Mouse (Mus musculus): Measurements from ENCODE around the gene Ccnb1. TPM values are rescaled to one million over a fixed set of nuclear protein-coding genes. Genes with fewer than 3 reads are reported as not detected.
"Not testable (repeated sequence)": the region's sequence is repeated elsewhere in the genome, so short reads cannot be mapped to it uniquely, and the experiment has no call there.

The Ccnb1 gene
- polyA plus RNA-seq, 1 experiment from 2014 or later: 495 TPM

- Histone ChIP-seq H3K27me3 (ENCODE audit: poor library complexity, severe bottlenecking) (no peaks in the 10 kb centered on the region), H3K27ac (no peak overlapping the region), H3K4me3 (no peak overlapping the region), H3K4me1 (no peaks in the 10 kb centered on the region), H3K36me3 (replicated peaks) (peaks cover 28% of the 10 kb centered on the region), H3K9me3 (no peaks in the 10 kb centered on the region)
- DNase-seq (ENCODE audit: extremely low spot score, low spot score): no peak
- whole genome bisulfite sequencing: 89% methylated on average over 6 of the region's 6 CpGs
Observed at GRCm38 (mm10) chr13:100797171-100797570, 10.8 kb upstream of the Ccnb1 start.

DNA sequence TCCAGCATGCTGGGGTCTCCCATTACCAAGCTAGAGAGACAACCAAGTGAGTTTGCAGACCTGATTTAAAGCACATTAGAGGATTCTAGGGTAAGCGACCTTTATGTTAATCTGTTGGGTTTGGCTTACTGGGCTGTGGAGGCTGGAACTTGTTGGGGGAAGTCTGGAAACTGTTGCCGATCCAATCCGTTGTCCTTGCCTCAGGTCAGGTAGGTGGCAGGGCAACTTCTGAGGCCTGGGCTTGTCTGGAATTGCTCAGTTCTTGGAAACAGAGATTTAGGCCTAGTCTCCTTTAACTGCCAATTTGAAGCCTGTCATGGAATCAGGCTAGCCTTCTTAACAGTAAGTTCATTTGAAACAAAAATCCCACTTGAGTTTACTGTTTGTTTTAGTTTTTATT lies 2.7 kb upstream of the Ccnb1 start:
- WGBS: 83% methylated on average over 3 of the region's 3 CpGs
- Histone ChIP-seq H3K9me3 (no peaks in the 10 kb centered on the region), H3K27ac (no peak overlapping the region), H3K4me3 (no peak overlapping the region), H3K36me3 (replicated peaks) (peaks cover 14% of the 10 kb centered on the region), H3K4me1 (peaks cover 19% of the 10 kb centered on the region), H3K27me3 (ENCODE audit: poor library complexity, severe bottlenecking) (no peaks in the 10 kb centered on the region)
- DNase-seq (ENCODE audit: extremely low spot score, low spot score): no peak

GRCm38 (mm10) chr13:100788057-100788456 lies 1.7 kb upstream of the Ccnb1 start:
- peaks cover 25% of the 10 kb centered on the region for H3K36me3 ChIP-seq (replicated peaks)
- not testable (repeated sequence) for H3K9me3 ChIP-seq; H3K27ac ChIP-seq; H3K4me3 ChIP-seq; DNase-seq (ENCODE audit: extremely low spot score, low spot score); H3K27me3 ChIP-seq (ENCODE audit: poor library complexity, severe bottlenecking)
- peaks cover 29% of the 10 kb centered on the region for H3K4me1 ChIP-seq
- 95% methylated on average over 13 of the region's 14 CpGs for WGBS

GRCm38 (mm10) chr13:100787316-100788010 lies 1.1 kb upstream of the Ccnb1 start:
- Histone ChIP-seq H3K9me3 (no peaks in the 10 kb centered on the region), H3K27ac (no peak overlapping the region), H3K27me3 (ENCODE audit: poor library complexity, severe bottlenecking) (no peaks in the 10 kb centered on the region), H3K36me3 (replicated peaks) (peaks cover 31% of the 10 kb centered on the region), H3K4me1 (peaks cover 34% of the 10 kb centered on the region), H3K4me3 (no peak overlapping the region)
- DNase-seq (ENCODE audit: extremely low spot score, low spot score): no peak
- WGBS: 71% methylated on average over 6 of the region's 6 CpGs

- Histone ChIP-seq H3K27me3 (ENCODE audit: poor library complexity, severe bottlenecking) (no peaks in the 10 kb centered on the region), H3K4me3 (peak overlapping the region; percentile 97), H3K9me3 (no peaks in the 10 kb centered on the region), H3K4me1 (peaks cover 36% of the 10 kb centered on the region), H3K27ac (peak overlapping the region; percentile 99), H3K36me3 (replicated peaks) (peaks cover 46% of the 10 kb centered on the region)
- under 1% methylated on average over 30 of the region's 30 CpGs for WGBS
- no peak for DNase-seq (ENCODE audit: extremely low spot score, low spot score)
Observed at GRCm38 (mm10) chr13:100785806-100786413, 460 bp downstream of the Ccnb1 start.

DNA sequence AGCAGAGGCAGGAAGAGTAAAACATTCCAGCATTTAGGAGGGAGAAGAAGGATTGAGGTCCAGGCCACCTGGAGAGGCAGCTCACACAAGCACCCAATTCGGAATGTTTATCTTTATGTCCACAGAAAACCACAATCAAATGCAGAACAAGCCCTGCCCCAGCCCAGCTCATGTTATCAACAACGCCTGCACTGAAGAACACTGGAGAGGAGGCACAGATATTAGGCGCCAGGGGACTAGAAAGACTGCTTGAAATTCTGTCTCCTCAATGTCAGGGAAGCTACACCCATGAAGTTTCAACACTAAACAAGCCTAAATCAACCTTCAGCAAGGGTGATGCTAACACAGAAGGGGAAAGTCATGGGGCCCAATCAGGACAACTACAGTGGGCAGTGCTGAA lies 8.9 kb downstream of the Ccnb1 start:
- Histone ChIP-seq H3K4me3 (no peak overlapping the region), H3K9me3 (no peaks in the 10 kb centered on the region), H3K27me3 (ENCODE audit: poor library complexity, severe bottlenecking) (no peaks in the 10 kb centered on the region), H3K36me3 (replicated peaks) (peaks cover 74% of the 10 kb centered on the region), H3K27ac (no peak overlapping the region), H3K4me1 (peaks cover 26% of the 10 kb centered on the region)
- WGBS: 82% methylated on average over 3 of the region's 3 CpGs
- DNase-seq (ENCODE audit: extremely low spot score, low spot score): no peak

DNA sequence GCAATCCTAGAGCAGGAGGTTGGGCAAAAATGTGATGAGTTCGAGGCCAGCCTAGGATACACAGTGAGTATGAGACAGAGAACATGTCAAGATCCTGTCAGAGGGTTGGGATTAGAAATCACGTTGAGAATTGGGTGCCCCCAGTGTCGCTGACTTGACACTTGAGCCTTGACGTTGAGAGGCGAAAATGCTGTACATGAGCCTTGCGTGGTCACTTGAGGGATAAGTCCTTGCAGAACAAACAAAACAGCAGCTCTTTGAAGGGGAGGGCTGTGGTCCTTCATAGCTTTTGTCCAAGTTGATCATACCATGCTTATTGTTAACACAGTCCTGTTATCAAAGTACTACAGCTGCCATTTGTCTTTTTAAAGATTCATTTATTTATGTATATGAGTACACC lies 9.7 kb downstream of the Ccnb1 start:
- no peak for DNase-seq (ENCODE audit: extremely low spot score, low spot score)
- Histone ChIP-seq H3K36me3 (replicated peaks) (peaks cover 74% of the 10 kb centered on the region), H3K27ac (no peak overlapping the region), H3K4me1 (peaks cover 23% of the 10 kb centered on the region), H3K27me3 (ENCODE audit: poor library complexity, severe bottlenecking) (no peaks in the 10 kb centered on the region), H3K9me3 (no peaks in the 10 kb centered on the region), H3K4me3 (peak overlapping the region; percentile 97; the same call in 1 of the 2 replicates)
- WGBS: 69% methylated on average over 6 of the region's 6 CpGs

DNA sequence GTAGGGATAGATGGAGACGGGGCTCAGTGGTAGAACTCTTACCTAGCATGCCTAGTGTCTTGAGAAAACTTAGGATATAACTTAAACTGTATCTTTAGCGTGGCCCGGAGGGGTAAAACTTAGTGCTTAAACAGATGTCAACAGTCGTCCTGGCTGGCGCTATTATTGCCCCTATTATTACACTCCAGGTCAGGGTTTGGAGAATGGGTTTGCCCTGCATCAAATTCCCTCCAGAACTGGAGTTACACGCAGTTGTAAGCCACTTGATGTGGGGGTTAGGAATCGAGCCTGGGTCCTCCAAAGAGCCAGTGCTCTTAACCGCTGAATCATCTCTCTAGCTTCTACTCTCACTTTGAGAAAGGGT lies 10.3 kb downstream of the Ccnb1 start:
- Histone ChIP-seq H3K4me3 (peak overlapping the region; percentile 97), H3K27ac (peak overlapping the region; percentile 92), H3K27me3 (ENCODE audit: poor library complexity, severe bottlenecking) (no peaks in the 10 kb centered on the region), H3K36me3 (replicated peaks) (peaks cover 74% of the 10 kb centered on the region), H3K4me1 (peaks cover 23% of the 10 kb centered on the region), H3K9me3 (no peaks in the 10 kb centered on the region)
- 20% methylated on average over 8 of the region's 8 CpGs for WGBS
- no peak for DNase-seq (ENCODE audit: extremely low spot score, low spot score)

DNA sequence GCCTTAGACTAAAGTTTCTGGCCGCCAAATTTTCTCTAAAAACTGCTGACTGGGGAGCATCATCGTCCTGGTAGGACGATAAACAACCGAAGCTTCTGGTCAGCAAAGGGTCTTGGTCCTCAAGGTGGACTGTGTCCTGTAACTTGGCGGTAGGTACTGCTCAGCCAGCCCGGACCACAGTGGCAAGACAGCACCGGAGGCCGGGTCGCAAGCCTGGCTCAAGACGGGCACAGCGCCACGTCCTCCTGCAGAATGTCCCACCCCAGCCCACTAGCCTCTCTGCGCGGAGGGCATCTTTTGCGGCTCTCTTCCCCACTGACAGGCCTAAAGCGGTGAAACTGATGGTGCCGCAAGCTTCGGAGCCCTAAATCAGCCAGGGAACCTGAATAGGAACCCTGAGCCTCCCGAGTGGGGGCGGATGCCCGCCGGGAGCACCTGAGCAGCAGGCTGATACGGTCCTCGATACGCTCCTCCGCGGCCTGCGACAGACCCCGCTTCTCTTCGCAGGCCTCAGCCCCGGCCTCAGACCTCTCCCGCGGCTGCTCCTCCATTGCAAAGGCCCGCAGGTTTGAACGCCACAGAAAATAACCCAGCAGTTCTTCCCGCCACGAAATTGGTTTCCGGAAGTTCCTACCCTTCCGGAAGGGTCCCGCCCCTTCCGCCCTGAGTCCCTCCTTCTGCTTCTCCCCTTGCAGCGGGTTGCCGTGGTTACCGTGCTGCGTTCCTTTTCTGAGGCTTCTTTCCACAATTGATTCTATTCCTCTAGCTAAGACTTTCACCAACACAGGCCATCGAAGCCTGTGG lies 10.9 kb downstream of the Ccnb1 start, which contains the start of gene Cenph:
TSS of gene Cenph (minus strand) at position 648 of the 804 bp plus-strand sequence.
- Histone ChIP-seq H3K9me3 (no peaks in the 10 kb centered on the region), H3K27ac (peak within 1 kb of the TSS; percentile 92), H3K4me1 (peaks cover 23% of the 10 kb centered on the region), H3K27me3 (ENCODE audit: poor library complexity, severe bottlenecking) (no peaks in the 10 kb centered on the region), H3K36me3 (replicated peaks) (peaks cover 74% of the 10 kb centered on the region), H3K4me3 (peak within 1 kb of the TSS; percentile 97)
- WGBS: under 1% methylated on average over 46 of the region's 46 CpGs
- peak; percentile 89 for DNase-seq (ENCODE audit: extremely low spot score, low spot score)

DNA sequence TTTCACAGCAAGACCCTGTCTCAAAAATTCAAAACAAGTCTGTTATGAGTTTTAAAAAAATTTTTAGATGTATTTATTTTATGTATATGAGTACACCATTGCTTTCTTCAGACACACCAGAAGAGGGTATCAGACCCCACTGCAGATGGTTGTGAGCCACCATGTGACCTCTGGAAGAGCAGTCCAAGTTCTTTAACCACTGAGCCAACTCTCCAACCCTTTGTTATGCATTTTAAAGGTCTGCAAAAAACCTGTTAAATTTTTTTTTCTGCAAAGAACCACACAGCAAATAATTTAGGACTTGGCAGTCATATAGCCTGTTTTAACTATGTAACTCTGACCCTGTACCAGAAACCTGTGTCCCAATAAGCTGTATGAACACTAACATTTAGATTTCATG lies 11.7 kb downstream of the Ccnb1 start:
- no peaks in the 10 kb centered on the region for H3K9me3 ChIP-seq
- H3K4me3 ChIP-seq: peak overlapping the region; percentile 97
- H3K36me3 ChIP-seq (replicated peaks): peaks cover 74% of the 10 kb centered on the region
- H3K4me1 ChIP-seq: peaks cover 23% of the 10 kb centered on the region
- no peaks in the 10 kb centered on the region for H3K27me3 ChIP-seq (ENCODE audit: poor library complexity, severe bottlenecking)
- no peak for DNase-seq (ENCODE audit: extremely low spot score, low spot score)
- peak overlapping the region; percentile 92 for H3K27ac ChIP-seq

GRCm38 (mm10) chr13:100755329-100755728 lies 31.0 kb downstream of the Ccnb1 start:
- Histone ChIP-seq H3K4me1 (peaks cover 2% of the 10 kb centered on the region; the same call in 1 of the 2 replicates), H3K27me3 (ENCODE audit: poor library complexity, severe bottlenecking) (no peaks in the 10 kb centered on the region), H3K9me3 (no peaks in the 10 kb centered on the region), H3K4me3 (no peak overlapping the region), H3K36me3 (replicated peaks) (peaks cover 24% of the 10 kb centered on the region), H3K27ac (no peak overlapping the region)
- DNase-seq (ENCODE audit: extremely low spot score, low spot score): no peak
- 92% methylated on average over 2 of the region's 2 CpGs for WGBS

DNA sequence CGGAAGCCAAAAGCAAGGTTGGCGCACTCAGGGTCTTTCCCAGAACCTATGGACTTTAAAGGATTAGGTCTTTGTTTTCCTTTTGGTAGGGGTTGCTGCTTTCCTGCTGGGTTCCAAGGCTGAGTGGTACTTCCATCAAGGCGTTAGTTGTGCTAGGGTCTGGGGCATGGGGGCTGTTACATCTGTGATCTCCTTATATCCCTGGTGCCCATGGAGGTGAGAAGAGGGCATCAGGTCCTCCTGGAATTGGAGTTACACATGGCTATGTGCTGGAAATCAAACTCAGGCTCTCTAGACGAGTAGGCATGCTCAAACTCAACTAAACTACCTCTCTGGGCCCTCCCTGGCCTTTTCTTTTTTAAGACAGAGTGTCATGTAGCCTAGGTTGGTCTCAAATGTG lies 32.2 kb downstream of the Ccnb1 start:
- peaks cover 12% of the 10 kb centered on the region for H3K36me3 ChIP-seq (replicated peaks)
- peaks cover 2% of the 10 kb centered on the region; the same call in 1 of the 2 replicates for H3K4me1 ChIP-seq
- DNase-seq (ENCODE audit: extremely low spot score, low spot score): no peak
- H3K4me3 ChIP-seq: no peak overlapping the region
- H3K9me3 ChIP-seq: no peaks in the 10 kb centered on the region
- no peaks in the 10 kb centered on the region for H3K27me3 ChIP-seq (ENCODE audit: poor library complexity, severe bottlenecking)
- WGBS: 73% methylated on average over 4 of the region's 4 CpGs
- H3K27ac ChIP-seq: no peak overlapping the region

DNA sequence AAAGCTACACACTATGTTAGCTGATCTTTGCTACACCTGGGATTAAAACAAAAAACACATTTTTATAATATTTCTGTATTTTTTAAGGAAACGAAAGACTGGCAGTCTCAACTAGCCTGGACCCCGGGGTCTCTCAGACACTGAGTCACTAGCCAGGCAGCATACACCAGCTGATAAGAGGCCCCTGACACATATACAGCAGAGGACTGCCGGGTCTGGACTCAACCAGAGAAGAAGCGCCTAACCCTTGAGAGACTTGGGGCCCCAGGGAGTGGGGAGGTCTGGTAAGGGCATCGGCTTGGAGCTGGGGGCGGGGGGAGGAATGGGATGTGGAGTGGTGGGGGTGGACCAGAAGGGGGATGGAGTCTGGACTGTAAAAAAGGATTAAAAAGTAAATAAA lies 33.4 kb downstream of the Ccnb1 start:
- Histone ChIP-seq H3K4me3 (no peak overlapping the region), H3K9me3 (no peaks in the 10 kb centered on the region), H3K4me1 (peaks cover 2% of the 10 kb centered on the region; the same call in 1 of the 2 replicates), H3K36me3 (replicated peaks) (0 out of 2 replicates have a peak, but pooled peaks cover 4% of the 10 kb centered on the region), H3K27me3 (ENCODE audit: poor library complexity, severe bottlenecking) (no peaks in the 10 kb centered on the region), H3K27ac (no peak overlapping the region)
- no peak for DNase-seq (ENCODE audit: extremely low spot score, low spot score)
- 89% methylated on average over 6 of the region's 6 CpGs for WGBS
